Mouse (Mus musculus) midbrain, embryonic 12.5 days (tissue): ENCODE data around the gene Isg15. TPM values are rescaled to one million over a fixed set of nuclear protein-coding genes. Genes with fewer than 3 reads are reported as not detected.

Experiments used
- ATAC-seq: fragments of 200-750 bp; cut with Nextera tagmentation; 2 replicates; pipeline ENCODE4 v1.8.0; 2017; ENCODE audit warnings: low read depth, moderate TSS enrichment, moderate library complexity; ENCODE audit not compliant: low FRiP score
- H3K27ac ChIP-seq: fragments of 300-500 bp; sonication (generic); replicated peaks from 2 replicates; pipeline ENCODE4 v1.5.1; 2016; ENCODE audit warnings: mild to moderate bottlenecking
- H3K27me3 ChIP-seq: fragments of 300-500 bp; sonication (generic); 2 replicates; pipeline ENCODE4 v1.6.1; 2016; ENCODE audit warnings: mild to moderate bottlenecking
- H3K36me3 ChIP-seq: fragments of 300-500 bp; sonication (generic); 2 replicates; pipeline ENCODE4 v1.6.1; 2016
- H3K4me1 ChIP-seq: fragments of 300-500 bp; sonication (generic); 2 replicates; pipeline ENCODE4 v1.6.1; 2016
- H3K4me2 ChIP-seq: fragments of 300-500 bp; sonication (generic); replicated peaks from 2 replicates; pipeline ENCODE4 v1.6.1; 2016; ENCODE audit warnings: mild to moderate bottlenecking, moderate library complexity
- H3K4me3 ChIP-seq: fragments of 300-500 bp; sonication (generic); 2 replicates; pipeline ENCODE4 v1.5.1; 2016; ENCODE audit warnings: mild to moderate bottlenecking
- H3K9ac ChIP-seq: fragments of 300-500 bp; sonication (generic); replicated peaks from 2 replicates; pipeline ENCODE4 v1.6.1; 2016; ENCODE audit warnings: mild to moderate bottlenecking, moderate library complexity
- H3K9me3 ChIP-seq: fragments of 300-500 bp; sonication (generic); 2 replicates; pipeline ENCODE4 v1.6.1; 2016; ENCODE audit warnings: mild to moderate bottlenecking
- WGBS: fragments of 180-500 bp; shearing (Covaris S2); methylation state at CpG from one replicate; pipeline ENCODE4 v1.1.7; 2016; 5-methylcytosine and 5-hydroxymethylcytosine counted together
- polyA plus RNA-seq: library from polyadenylated mRNA; unstranded; fragments of >200 nt; fragmentation: Nextera tagmentation; extraction: Ambion mirVana; gene quantifications from 2 replicates; pipeline ENCODE4 v1.2.1, GENCODE M21; 2016

Isg15 gene
- polyA plus RNA-seq, 1 experiment from 2014 or later, result 2.0 TPM

DNA sequence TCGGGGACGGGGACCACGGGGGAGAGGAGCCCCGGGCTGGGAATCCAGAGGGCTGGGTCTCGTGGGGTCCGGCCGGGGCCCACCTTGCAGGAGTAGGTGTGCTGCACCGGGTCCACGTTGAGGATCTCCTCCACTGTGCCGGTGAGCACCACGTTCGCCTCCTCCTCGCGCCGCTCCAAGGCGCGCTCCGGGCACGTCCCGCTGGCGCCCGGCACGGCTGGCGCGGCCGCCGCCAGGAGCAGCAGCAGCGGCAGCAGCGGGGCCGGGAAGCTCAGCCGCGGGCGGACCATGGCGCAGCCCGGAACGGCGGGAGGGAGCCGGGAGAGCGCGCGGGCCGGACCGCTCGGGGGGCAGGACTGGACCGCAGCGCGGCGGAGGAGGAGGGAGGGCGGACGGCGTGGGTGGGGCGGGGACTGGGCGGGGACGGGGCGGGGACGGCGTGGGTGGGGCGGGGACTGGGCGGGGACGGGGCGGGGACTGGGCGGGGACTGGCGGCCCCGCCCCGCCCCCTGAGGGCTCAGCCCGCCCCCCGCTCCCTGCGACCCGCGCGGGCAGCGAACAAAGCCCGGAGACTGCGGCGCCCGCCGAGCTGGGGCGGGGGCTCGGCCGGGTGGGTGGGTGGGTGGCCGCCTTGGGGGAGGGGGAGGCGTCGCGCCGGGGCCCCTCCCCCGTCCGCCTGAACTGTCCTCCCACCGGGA, 3.3 kb downstream of the Isg15 start, which contains the start of gene Agrn:
Agrn (minus strand) TSS at position 358 of the 698 bp plus-strand sequence.
- ATAC-seq, result peak; percentile 73
- Histone ChIP-seq H3K27ac (peak within 1 kb of the TSS; percentile 96), H3K27me3 (peaks cover under 1% of the 10 kb centered on the region), H3K9ac (peak within 1 kb of the TSS; percentile 85), H3K9me3 (no peaks in the 10 kb centered on the region), H3K36me3 (peaks cover 27% of the 10 kb centered on the region), H3K4me2 (peak within 1 kb of the TSS; percentile 86), H3K4me1 (peaks cover 45% of the 10 kb centered on the region), H3K4me3 (peak within 1 kb of the TSS; percentile 75)
- WGBS, result under 1% methylated on average over 31 of the region's 88 CpGs

DNA sequence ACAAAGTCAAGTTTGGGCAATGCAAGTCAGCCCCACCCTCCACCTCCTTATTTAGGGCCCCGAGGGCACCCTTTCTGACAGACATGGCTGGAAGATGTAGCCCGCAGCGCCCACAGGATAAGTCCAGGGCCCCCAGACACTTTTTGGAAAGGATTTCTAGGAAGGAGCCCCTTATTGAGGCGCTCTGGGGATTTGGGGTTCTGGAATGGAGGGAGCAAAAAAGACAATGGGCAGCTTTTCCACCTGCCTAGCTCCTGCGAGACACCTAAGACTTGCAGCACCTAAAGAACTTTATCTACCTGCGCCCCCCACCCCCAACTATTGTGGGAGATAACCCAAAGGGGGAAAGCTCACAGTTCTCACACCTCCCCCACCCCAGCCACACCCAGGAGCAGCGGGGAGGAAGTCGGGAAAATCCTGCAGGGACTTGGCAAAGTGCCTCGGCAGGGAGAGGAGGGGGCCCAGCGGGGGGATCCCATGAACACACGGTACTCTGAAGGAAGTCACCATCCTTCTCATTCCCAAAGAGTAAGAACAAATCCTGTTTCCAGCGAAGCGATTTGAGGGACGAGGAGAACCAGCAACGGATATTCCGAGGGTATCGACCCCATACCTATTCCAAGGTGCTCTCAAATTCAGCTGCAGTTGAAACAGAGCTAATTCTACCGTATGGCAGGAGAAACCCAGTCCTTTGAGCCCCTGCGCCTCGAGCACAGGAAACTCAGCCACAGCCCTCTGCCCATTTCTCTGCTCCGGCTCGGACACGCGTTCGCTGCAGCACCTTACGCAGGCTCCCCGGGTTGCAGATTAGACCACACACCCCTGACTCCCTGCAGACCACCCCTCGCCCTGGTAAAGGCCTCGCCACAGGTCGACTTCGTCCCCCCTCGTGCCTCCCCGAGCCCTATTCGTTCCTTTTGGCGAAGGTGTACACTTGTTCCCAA, 4.4 kb downstream of the Isg15 start:
- H3K4me2 ChIP-seq, result peak overlapping the region; percentile 86
- peak overlapping the region; percentile 96 for H3K27ac ChIP-seq
- no peaks in the 10 kb centered on the region; the same call in 1 of the 2 replicates for H3K27me3 ChIP-seq
- 5% methylated on average over 35 of the region's 35 CpGs for WGBS
- H3K9ac ChIP-seq, result peak overlapping the region; percentile 85
- peaks cover 36% of the 10 kb centered on the region for H3K36me3 ChIP-seq
- peak; percentile 2; the same call in 1 of the 2 replicates for ATAC-seq
- H3K4me3 ChIP-seq, result peak overlapping the region; percentile 75
- H3K4me1 ChIP-seq, result peaks cover 52% of the 10 kb centered on the region
- H3K9me3 ChIP-seq, result no peaks in the 10 kb centered on the region

DNA sequence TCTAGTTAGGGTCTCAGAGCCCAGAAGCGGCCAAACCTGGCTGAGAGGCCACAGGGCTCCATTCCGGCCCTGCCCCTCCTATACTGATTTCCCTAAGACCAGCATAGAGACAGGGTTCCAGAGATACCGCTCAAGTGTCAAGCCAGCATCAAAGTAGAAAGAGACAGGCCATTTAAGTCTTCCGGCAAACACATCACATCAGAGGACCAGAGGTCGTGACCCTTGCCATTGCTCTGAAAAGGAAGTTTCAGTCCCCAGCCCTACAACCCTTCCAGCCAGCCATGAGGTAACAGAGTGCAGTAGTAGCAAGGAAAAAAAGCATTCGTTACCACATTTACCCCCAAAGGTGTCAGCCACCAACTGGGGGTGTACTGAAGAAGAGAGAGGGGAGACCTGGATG, 6.3 kb downstream of the Isg15 start:
- Histone ChIP-seq H3K9ac (no peak overlapping the region), H3K4me1 (peaks cover 71% of the 10 kb centered on the region), H3K4me2 (peak overlapping the region; percentile 86), H3K4me3 (0 out of 2 replicates have a peak overlapping the region, but pooled peaks have one; percentile 7), H3K36me3 (peaks cover 49% of the 10 kb centered on the region), H3K9me3 (no peaks in the 10 kb centered on the region), H3K27ac (no peak overlapping the region), H3K27me3 (no peaks in the 10 kb centered on the region; the same call in 1 of the 2 replicates)
- no peak for ATAC-seq
- WGBS, result 19% methylated on average over 6 of the region's 6 CpGs

DNA sequence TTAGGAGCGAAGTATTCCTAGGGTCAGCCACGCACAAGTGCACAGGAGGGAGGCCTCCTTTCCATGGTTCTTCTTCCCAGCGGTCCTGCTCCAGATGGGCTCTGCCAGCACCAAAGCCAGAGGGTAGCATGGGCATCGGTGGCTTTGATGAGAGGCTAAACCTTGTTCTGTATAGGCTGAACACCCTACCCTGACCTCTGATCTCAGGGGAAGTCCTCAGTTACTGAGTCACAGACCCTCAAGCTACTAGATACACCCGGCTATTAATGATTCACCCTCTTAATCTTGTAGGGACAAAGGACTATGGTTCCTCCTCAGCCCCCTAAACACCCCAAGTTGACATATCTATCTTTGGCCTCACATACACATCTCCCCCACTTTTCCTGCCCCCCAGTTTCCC, 6.7 kb downstream of the Isg15 start:
- Histone ChIP-seq H3K4me3 (0 out of 2 replicates have a peak overlapping the region, but pooled peaks have one; percentile 7), H3K9ac (no peak overlapping the region), H3K4me1 (peaks cover 75% of the 10 kb centered on the region), H3K27ac (no peak overlapping the region), H3K36me3 (peaks cover 49% of the 10 kb centered on the region), H3K9me3 (no peaks in the 10 kb centered on the region), H3K27me3 (no peaks in the 10 kb centered on the region; the same call in 1 of the 2 replicates), H3K4me2 (peak overlapping the region; percentile 86)
- 63% methylated on average over 5 of the region's 5 CpGs for WGBS
- ATAC-seq, result no peak

DNA sequence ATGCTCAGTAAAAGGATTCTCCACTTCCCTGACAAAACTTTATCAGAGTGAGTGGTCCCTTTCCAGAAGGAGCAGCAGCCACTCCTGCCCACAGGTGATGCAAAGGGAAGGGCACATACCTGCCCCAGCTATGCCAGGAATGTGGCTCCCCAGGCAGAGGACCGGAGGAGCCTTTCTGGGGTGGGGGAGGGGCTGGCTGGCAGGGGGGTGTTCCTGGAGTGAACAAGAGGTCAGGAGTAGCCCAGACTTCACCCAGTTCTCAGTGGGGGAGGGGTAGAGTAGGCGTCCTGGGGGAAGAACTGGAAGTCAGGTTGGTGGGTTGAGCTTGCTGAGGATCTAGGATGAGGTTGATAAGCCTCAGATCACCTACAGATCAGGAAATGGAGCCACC, 7.4 kb downstream of the Isg15 start:
- no peak overlapping the region for H3K27ac ChIP-seq
- H3K9me3 ChIP-seq, result no peaks in the 10 kb centered on the region
- WGBS, result 24% methylated on average over 2 of the region's 2 CpGs
- 0 out of 2 replicates have a peak overlapping the region, but pooled peaks have one; percentile 2 for H3K9ac ChIP-seq
- H3K27me3 ChIP-seq, result no peaks in the 10 kb centered on the region; the same call in 1 of the 2 replicates
- H3K4me3 ChIP-seq, result no peak overlapping the region
- peaks cover 78% of the 10 kb centered on the region for H3K4me1 ChIP-seq
- 0 out of 2 replicates have a peak overlapping the region, but pooled peaks have one; percentile 2 for H3K4me2 ChIP-seq
- no peak for ATAC-seq
- H3K36me3 ChIP-seq, result peaks cover 49% of the 10 kb centered on the region

DNA sequence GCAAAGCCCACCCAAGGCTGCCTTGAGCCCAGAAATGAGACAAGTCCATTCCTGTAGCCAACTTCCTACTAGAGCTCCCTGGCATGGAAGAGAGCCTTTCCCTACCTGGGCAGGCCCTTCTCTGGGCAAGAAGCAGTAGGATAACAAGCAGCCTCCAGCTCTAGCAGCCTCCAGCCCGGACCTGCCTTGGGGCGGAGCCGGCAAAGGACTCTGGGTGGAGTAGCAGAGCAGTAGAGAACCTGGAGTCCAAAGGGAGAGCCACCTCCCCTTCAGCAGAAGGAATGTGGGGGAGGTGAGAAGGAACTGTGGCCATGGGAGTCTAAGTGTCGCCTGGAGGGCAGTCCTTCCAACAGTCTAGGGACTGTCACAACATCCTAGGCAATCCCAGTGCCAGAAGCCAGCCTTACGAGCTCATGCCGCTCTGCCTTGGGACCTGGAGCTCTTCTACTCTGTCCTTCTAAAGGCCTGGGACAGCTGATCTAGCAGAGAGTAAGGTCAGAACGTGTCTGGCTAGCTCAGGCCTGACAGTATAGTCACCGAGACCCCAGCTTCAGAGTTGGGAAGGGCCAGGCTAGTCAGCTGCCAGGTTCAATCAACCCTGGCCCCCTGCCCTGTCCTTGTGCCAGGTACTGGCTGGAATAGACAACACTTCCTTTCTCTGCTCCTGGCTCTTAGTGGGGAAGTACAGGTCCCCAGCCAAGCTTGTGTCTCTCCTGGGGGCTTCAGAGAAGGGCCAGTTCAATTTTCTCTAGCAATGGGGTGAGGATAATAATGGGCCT, 8.0 kb downstream of the Isg15 start:
- Histone ChIP-seq H3K9ac (0 out of 2 replicates have a peak overlapping the region, but pooled peaks have one; percentile 2), H3K9me3 (no peaks in the 10 kb centered on the region), H3K4me3 (no peak overlapping the region), H3K36me3 (peaks cover 49% of the 10 kb centered on the region), H3K4me2 (no peak overlapping the region), H3K4me1 (peaks cover 84% of the 10 kb centered on the region), H3K27me3 (no peaks in the 10 kb centered on the region; the same call in 1 of the 2 replicates), H3K27ac (no peak overlapping the region)
- 58% methylated on average over 8 of the region's 8 CpGs for WGBS
- no peak for ATAC-seq

DNA sequence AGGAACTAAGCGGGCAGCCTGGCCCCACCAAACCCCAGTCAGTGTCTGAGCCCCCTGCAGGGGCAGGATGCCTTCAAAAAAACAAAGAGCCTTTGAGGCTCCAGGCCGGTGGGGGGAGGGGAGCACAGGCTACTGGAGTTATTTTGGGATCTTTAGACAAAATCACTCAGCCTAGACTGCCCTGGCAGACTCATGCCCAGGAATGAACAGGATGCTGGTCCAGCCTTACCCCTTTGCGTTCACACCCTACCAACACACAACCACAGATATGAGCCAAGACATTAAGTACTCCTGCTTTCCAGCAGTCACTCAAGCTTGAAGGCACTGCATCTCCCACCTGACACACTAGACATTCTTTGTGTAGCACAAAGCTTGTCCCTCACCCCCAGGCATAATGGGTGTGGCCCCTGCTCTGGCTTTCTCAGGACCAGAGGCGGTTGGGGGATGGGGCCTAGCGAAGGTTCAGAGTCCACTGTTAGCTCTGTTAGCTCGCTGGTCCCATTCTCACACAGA, 11.8 kb downstream of the Isg15 start:
- Histone ChIP-seq H3K9ac (peak overlapping the region; percentile 25; the same call in 1 of the 2 replicates), H3K27me3 (no peaks in the 10 kb centered on the region; the same call in 1 of the 2 replicates), H3K27ac (peak overlapping the region; percentile 90), H3K4me1 (peaks cover 95% of the 10 kb centered on the region), H3K4me2 (peak overlapping the region; percentile 38), H3K9me3 (no peaks in the 10 kb centered on the region), H3K4me3 (peak overlapping the region; percentile 10), H3K36me3 (peaks cover 45% of the 10 kb centered on the region)
- ATAC-seq, result peak; percentile 58
- 8% methylated on average over 6 of the region's 6 CpGs for WGBS

DNA sequence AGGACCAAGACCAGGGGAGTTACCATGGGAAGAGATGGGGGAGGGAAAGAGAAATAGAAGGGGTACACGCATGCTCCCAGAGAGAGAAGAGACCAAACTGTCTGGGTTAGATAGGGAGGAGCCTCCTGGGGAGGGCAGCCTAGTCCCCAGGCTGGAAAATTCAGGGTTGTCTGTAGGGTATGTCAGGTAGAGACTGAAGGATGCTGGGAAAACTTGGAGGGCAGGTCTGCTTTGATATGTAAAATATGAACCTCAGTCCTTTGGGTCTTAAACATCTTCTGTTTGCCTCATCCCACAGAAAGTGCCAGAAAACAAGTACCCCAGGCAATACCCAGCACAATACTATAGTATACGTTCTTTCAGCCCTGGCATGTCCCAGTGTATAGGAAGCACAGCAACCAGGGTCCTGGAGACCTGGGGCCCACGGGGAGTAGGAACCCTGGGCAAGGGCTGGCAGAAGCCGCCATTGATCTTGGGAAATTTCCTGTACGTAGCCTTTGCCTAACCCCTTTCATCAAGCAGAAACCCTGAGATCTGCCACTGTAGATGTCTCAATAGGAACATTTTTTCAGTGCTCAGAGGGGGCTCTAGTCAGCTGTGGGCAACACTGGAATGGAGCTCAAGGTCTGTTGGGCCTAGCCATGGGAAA, 12.3 kb downstream of the Isg15 start:
- H3K9me3 ChIP-seq, result no peaks in the 10 kb centered on the region
- H3K4me3 ChIP-seq, result peak overlapping the region; percentile 10; the same call in 1 of the 2 replicates
- 38% methylated on average over 5 of the region's 5 CpGs for WGBS
- no peak for ATAC-seq
- 0 out of 2 replicates have a peak overlapping the region, but pooled peaks have one; percentile 25 for H3K9ac ChIP-seq
- peaks cover 44% of the 10 kb centered on the region for H3K36me3 ChIP-seq
- H3K4me2 ChIP-seq, result peak overlapping the region; percentile 38
- H3K27ac ChIP-seq, result peak overlapping the region; percentile 90
- peaks cover 94% of the 10 kb centered on the region for H3K4me1 ChIP-seq
- H3K27me3 ChIP-seq, result no peaks in the 10 kb centered on the region; the same call in 1 of the 2 replicates

DNA sequence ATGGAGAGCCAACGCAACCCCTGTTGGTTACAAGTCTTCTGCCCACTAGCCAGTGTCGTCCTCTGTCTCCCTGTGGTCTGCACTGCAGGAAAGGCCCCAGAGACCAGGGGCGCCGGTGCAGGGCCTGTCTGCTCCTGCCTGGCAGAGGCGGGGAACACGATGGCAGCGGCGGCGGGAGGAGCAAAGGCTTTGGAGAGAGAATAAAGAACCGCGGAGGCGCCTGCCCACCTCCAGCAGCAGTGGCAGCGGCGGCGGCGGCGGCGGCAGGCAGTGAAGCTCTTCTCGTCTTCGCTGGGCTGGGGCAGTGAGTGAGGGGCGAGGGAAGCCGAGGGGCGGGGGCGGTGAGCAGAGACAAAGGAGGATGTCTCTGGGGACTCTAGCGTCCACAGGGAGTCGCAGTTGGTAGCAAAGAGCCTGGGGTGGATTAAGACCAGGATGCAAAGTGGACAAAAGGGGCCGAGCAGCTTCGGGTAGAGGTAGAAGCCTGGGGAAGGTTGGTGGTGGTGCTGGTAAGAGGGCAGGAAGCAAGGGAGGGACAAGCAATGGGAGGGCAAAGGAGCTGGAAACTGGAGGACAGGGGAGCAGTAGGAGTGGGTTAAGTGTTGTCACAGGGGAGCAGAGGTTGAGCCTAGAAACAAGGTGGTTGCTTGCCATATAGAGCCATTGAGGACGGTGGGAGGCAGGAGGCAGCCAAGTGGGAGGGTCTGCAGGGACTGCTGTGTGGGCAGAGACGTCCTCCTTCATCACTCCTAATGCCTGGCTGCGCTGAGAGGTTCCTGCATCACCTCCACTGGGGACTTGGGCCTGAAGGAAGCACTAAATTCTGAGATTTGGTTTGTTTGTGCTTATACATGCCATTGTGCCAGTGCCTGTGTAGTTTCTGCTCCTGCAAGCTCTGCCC, 14.4 kb downstream of the Isg15 start:
- Histone ChIP-seq H3K4me1 (peaks cover 95% of the 10 kb centered on the region), H3K9me3 (no peaks in the 10 kb centered on the region), H3K9ac (peak overlapping the region; percentile 90), H3K4me3 (peak overlapping the region; percentile 57), H3K36me3 (peaks cover 37% of the 10 kb centered on the region), H3K27me3 (no peaks in the 10 kb centered on the region), H3K27ac (peak overlapping the region; percentile 94), H3K4me2 (peak overlapping the region; percentile 77)
- ATAC-seq, result peak; percentile 61
- 5% methylated on average over 31 of the region's 31 CpGs for WGBS

DNA sequence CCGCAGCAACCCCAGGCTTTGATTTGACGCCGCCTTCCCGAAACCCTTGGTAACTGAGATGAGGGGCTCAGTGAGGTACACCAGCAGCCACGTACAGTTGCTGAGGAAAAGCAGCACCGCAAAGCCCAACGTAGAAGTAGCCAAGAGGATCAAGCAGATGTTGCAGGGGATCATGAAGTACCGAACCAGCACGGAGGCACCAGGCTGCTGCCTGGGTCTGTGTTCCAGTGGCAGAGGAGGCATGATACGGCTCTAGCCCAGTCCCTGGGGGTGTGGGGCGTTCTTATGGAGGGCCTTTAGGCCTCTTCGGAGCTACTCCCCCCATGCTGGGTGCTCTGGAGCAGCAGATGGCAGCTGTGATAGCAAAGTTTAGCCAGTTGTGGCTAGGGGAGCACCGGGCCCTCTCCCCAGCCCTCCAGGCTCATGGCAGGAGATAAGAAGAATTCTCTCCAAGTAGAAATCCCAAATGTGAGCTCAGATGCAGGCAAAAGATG, 15.1 kb downstream of the Isg15 start:
- H3K4me1 ChIP-seq, result peaks cover 94% of the 10 kb centered on the region
- H3K27ac ChIP-seq, result peak overlapping the region; percentile 94
- H3K4me3 ChIP-seq, result peak overlapping the region; percentile 57
- peak overlapping the region; percentile 77 for H3K4me2 ChIP-seq
- 47% methylated on average over 13 of the region's 13 CpGs for WGBS
- H3K9ac ChIP-seq, result peak overlapping the region; percentile 90
- no peaks in the 10 kb centered on the region for H3K27me3 ChIP-seq
- no peak for ATAC-seq
- peaks cover 35% of the 10 kb centered on the region for H3K36me3 ChIP-seq
- no peaks in the 10 kb centered on the region for H3K9me3 ChIP-seq
